13 mouse cellular contexts compared by ENCODE assay signal in genomic region chr11:68906461-68906790, GRCm38 (mm10). TPM values are rescaled to one million over a fixed set of nuclear protein-coding genes. Genes with fewer than 3 reads are reported as not detected.
DNase-seq lines count a peak whose midpoint lies in the region; ATAC-seq and TF ChIP-seq lines count a peak whose summit lies in the region.
"Had no signal": no experiment of that assay in that cellular context is flagged by ENCODE, and none has a peak within 500 bp of the region (broad histone marks: within the 10 kb centered on the region; RNA-seq: fewer than 3 reads in every experiment).

No protein-coding gene starts in this region.

- TF ChIP-seq POLR2A in CH12.LX (IDR thresholded peaks at IDR 0.05; ENCODE audit: low read depth, low read length), result no peak; the same call in 1 of the 2 replicates

- H3K4me3 ChIP-seq in CH12.LX (replicated peaks in 1 of 3; ENCODE audit: low read depth in 2 of 3, low read length in 2 of 3, poor library complexity in 1 of 3), result no peak overlapping the region
- no peak overlapping the region for H3K4me3 ChIP-seq in intestine, embryonic 16.5 days (ENCODE audit: low read length)

- no peak overlapping the region for H3K4me2 ChIP-seq in CH12.LX (ENCODE audit: insufficient read depth, low read depth, poor library complexity, severe bottlenecking)
- no peak overlapping the region for H3K4me2 ChIP-seq in intestine, embryonic 16.5 days (ENCODE audit: low read depth, low read length)

- peak; percentile 35 for DNase-seq in kidney, adult 9 months
- no peak for DNase-seq in kidney, adult 8-10 months
- peak; percentile 53 for DNase-seq in 3134 (ENCODE audit: extremely low read depth, insufficient read length, low spot score)
- peak; percentile 40 for DNase-seq in CH12.LX (ENCODE audit: extremely low read depth)
- DNase-seq in gastrocnemius, adult 8-10 months (ENCODE audit: low spot score in 2 of 2), result no peak
- no peak for DNase-seq in adrenal gland, postnatal 36 days
- DNase-seq: midbrain, embryonic 14.5 days; thymus, postnatal 4 days had no signal

- peaks cover 36 to 54% of the 10 kb centered on the region in 2 experiments for H3K36me3 ChIP-seq in CH12.LX (replicated peaks in 1 of 2; ENCODE audit: control insufficient read depth in 1 of 2, insufficient read depth in 1 of 2, low read length in 1 of 2)
- H3K36me3 ChIP-seq in intestine, embryonic 16.5 days (ENCODE audit: control insufficient read depth, insufficient read depth, low read length), result peaks cover 26% of the 10 kb centered on the region

- no peak overlapping the region for H3K9ac ChIP-seq in CH12.LX (ENCODE audit: insufficient read depth, low read depth)
- H3K9ac ChIP-seq in intestine, embryonic 16.5 days (ENCODE audit: low read depth, low read length), result peak overlapping the region; percentile 14; the same call in 1 of the 2 replicates

- in situ Hi-C loops in CH12.LX (cut with MboI; ENCODE audit: low pct_ligation_motif_present, low pct_unique_long_range_greater_than_20kb, low sequenced_read_pairs), result no loop called here

- peaks cover 3% of the 10 kb centered on the region for H3K27me3 ChIP-seq in CH12.LX (replicated peaks)
- H3K27me3 ChIP-seq in intestine, embryonic 16.5 days (replicated peaks; ENCODE audit: control insufficient read depth, insufficient read depth, low read length), result no peaks in the 10 kb centered on the region

- ATAC-seq in intestine, embryonic 16.5 days, result peak; percentile 36; the same call in 1 of the 2 replicates
- ATAC-seq: forebrain, embryonic 14.5 days had no signal

- H3K79me2 ChIP-seq in CH12.LX (replicated peaks; ENCODE audit: control insufficient read depth, extremely low read depth, insufficient read depth, poor library complexity, severe bottlenecking), result peaks cover 19% of the 10 kb centered on the region

- peaks cover 5 to 23% of the 10 kb centered on the region in 2 experiments; a peak in 3 of 4 replicates for H3K4me1 ChIP-seq in CH12.LX (ENCODE audit: control insufficient read depth in 1 of 2, insufficient read depth in 2 of 2)
- H3K4me1 ChIP-seq in intestine, embryonic 16.5 days (ENCODE audit: control insufficient read depth, insufficient read depth, low read length), result peaks cover 4% of the 10 kb centered on the region; the same call in 1 of the 2 replicates

- WGBS in intestine, embryonic 16.5 days, result 56% methylated on average over 4 of the region's 4 CpGs

- no peak for TF ChIP-seq RAD21 in CH12.LX (IDR thresholded peaks at IDR 0.05; ENCODE audit: low read depth, low read length)

- no peak overlapping the region for H3K27ac ChIP-seq in CH12.LX (ENCODE audit: insufficient read depth, low read depth)
- H3K27ac ChIP-seq in intestine, embryonic 16.5 days (ENCODE audit: low read length), result no peak overlapping the region

- dilution Hi-C loops in CH12.LX (cut with MboI; ENCODE audit: extremely low pct_ligation_motif_present, extremely low pct_unique_long_range_greater_than_20kb, low sequenced_read_pairs), result no loop called here

- TF ChIP-seq EP300 in CH12.LX (IDR thresholded peaks at IDR 0.05; ENCODE audit: low read length), result no peak

- H3K9me3 ChIP-seq in CH12.LX (replicated peaks; ENCODE audit: low read length), result no peaks in the 10 kb centered on the region
- no peaks in the 10 kb centered on the region for H3K9me3 ChIP-seq in intestine, embryonic 16.5 days (ENCODE audit: control insufficient read depth, low read length)
- H3K9me3 ChIP-seq: G1E had no signal

- TF ChIP-seq CTCF in CH12.LX (conservative IDR thresholded peaks at IDR 0.05 in 1 of 2, IDR thresholded peaks at IDR 0.05 in 1 of 2; ENCODE audit: low read depth in 2 of 2, low read length in 2 of 2), result no peak

TF ChIP-seq in CH12.LX, 34 proteins besides CTCF, POLR2A, EP300 and RAD21:
- TF ChIP-seq ELF1 (IDR thresholded peaks at IDR 0.05; ENCODE audit: low read depth, low read length) (no peak), ZMIZ1 (IDR thresholded peaks at IDR 0.05; ENCODE audit: low read depth, low read length) (peak; percentile 38; the same call in 1 of the 2 replicates), E2F4 (IDR thresholded peaks at IDR 0.05; ENCODE audit: insufficient replicate concordance, low read depth, low read length) (no peak), MAX (IDR thresholded peaks at IDR 0.05; ENCODE audit: low read length) (no peak; the same call in 1 of the 2 replicates), POLR2AphosphoS2 (IDR thresholded peaks at IDR 0.05; ENCODE audit: low read depth, low read length) (no peak; the same call in 1 of the 2 replicates), BHLHE40 (IDR thresholded peaks at IDR 0.05; ENCODE audit: low read depth, low read length) (no peak), SIN3A (IDR thresholded peaks at IDR 0.05; ENCODE audit: low read length) (no peak), MYC (IDR thresholded peaks at IDR 0.05; ENCODE audit: low read depth, low read length) (no peak), NELFE (IDR thresholded peaks at IDR 0.05; ENCODE audit: low read depth, low read length) (no peak), CHD2 (IDR thresholded peaks at IDR 0.05; ENCODE audit: low read length) (peak; percentile 38; the same call in 1 of the 2 replicates), UBTF (IDR thresholded peaks at IDR 0.05; ENCODE audit: low read depth, low read length) (no peak), USF2 (conservative IDR thresholded peaks at IDR 0.05; ENCODE audit: low read depth, low read length) (no peak), IRF4 (IDR thresholded peaks at IDR 0.05; ENCODE audit: low read depth, low read length) (no peak)

RNA-seq across cellular contexts. Expression of gene Rpl26, which starts 5.0 kb away (rescaled TPM):
- total RNA-seq in CH12.LX (2012; rRNA removed) (6,137 and 6,551 TPM in 2 replicates), CH12.LX (2014; rRNA removed) (6,202 and 6,508 TPM in 2 replicates)
- 3,408 and 4,622 TPM in 2 replicates for polyA plus RNA-seq in CH12.LX (2012; ENCODE audit: insufficient read length, low read depth)
- polyA plus RNA-seq in intestine, embryonic 16.5 days (2015; fragmentation: Nextera tagmentation; extraction: Ambion mirVana), result 784 and 889 TPM in 2 replicates
- 100 to 1,000 TPM; 671 to 819 (median 724) TPM for total RNA-seq in gastrocnemius, adult 8-10 months (2022)
- 1,000 to 10,000 TPM; 1,232 to 1,254 TPM for total RNA-seq in adrenal gland, postnatal 36 days (2021)

RNA-seq across cellular contexts. Expression of gene Rnf222, which starts 18.1 kb away (rescaled TPM):
- total RNA-seq in CH12.LX (2012; rRNA removed), result not detected in 2 replicates
- not detected in 2 replicates for total RNA-seq in CH12.LX (2014; rRNA removed)
- polyA plus RNA-seq in CH12.LX (2012; ENCODE audit: insufficient read length, low read depth), result not detected in 2 replicates
- 0.34 and 0.54 TPM in 2 replicates for polyA plus RNA-seq in intestine, embryonic 16.5 days (2015; fragmentation: Nextera tagmentation; extraction: Ambion mirVana)
- under 1 TPM in 1 of 4 experiments, not detected in 3; 0.10 TPM for total RNA-seq in gastrocnemius, adult 8-10 months (2022)
- under 1 TPM in 1 of 2 experiments, not detected in 1; 0.13 TPM for total RNA-seq in adrenal gland, postnatal 36 days (2021)
- total RNA-seq: granulocyte monocyte progenitor cell, adult 5-6 weeks had no signal
- polyA plus RNA-seq: forebrain, embryonic 14.5 days; G1E; limb, embryonic 11.5 days; midbrain, embryonic 14.5 days had no signal

RNA-seq across cellular contexts. Expression of gene Odf4, which starts 20.5 kb away (rescaled TPM):
- total RNA-seq in CH12.LX (2012; rRNA removed), result not detected in 2 replicates
- total RNA-seq in CH12.LX (2014; rRNA removed), result not detected in 2 replicates
- not detected in 2 replicates for polyA plus RNA-seq in CH12.LX (2012; ENCODE audit: insufficient read length, low read depth)
- polyA plus RNA-seq in intestine, embryonic 16.5 days (2015; fragmentation: Nextera tagmentation; extraction: Ambion mirVana), result not detected in 2 replicates
- not detected for total RNA-seq in gastrocnemius, adult 8-10 months (2022)
- total RNA-seq in adrenal gland, postnatal 36 days (2021), result under 1 TPM in 1 of 2 experiments, not detected in 1; 0.46 TPM
- total RNA-seq: G1E; granulocyte monocyte progenitor cell, adult 5-6 weeks had no signal
- polyA plus RNA-seq: forebrain, embryonic 14.5 days; G1E; limb, embryonic 11.5 days had no signal

RNA-seq across cellular contexts. Expression of gene Ndel1, which starts 34.8 kb away (rescaled TPM):
- total RNA-seq in CH12.LX (2012; rRNA removed) (30.3 and 31.1 TPM in 2 replicates), CH12.LX (2014; rRNA removed) (46.9 and 47.0 TPM in 2 replicates)
- polyA plus RNA-seq in CH12.LX (2012; ENCODE audit: insufficient read length, low read depth), result 35.2 and 54.4 TPM in 2 replicates
- polyA plus RNA-seq in intestine, embryonic 16.5 days (2015; fragmentation: Nextera tagmentation; extraction: Ambion mirVana), result 70.4 and 73.6 TPM in 2 replicates
- 10 to 100 TPM; 70.5 to 96.6 (median 85.7) TPM for total RNA-seq in gastrocnemius, adult 8-10 months (2022)
- 10 to 100 TPM; 58.4 to 81.8 TPM for total RNA-seq in adrenal gland, postnatal 36 days (2021)

RNA-seq across cellular contexts. Expression of gene Arhgef15, which starts 50.9 kb away (rescaled TPM):
- total RNA-seq in CH12.LX (2012; rRNA removed) (0.04 TPM in 1 of 2 replicates, not detected in the other), CH12.LX (2014; rRNA removed) (not detected in 2 replicates)
- polyA plus RNA-seq in CH12.LX (2012; ENCODE audit: insufficient read length, low read depth), result 0.12 TPM in 1 of 2 replicates, not detected in the other
- polyA plus RNA-seq in intestine, embryonic 16.5 days (2015; fragmentation: Nextera tagmentation; extraction: Ambion mirVana), result 8.3 and 9.0 TPM in 2 replicates
- total RNA-seq in gastrocnemius, adult 8-10 months (2022), result 1 to 10 TPM; 5.3 to 8.1 (median 6.6) TPM
- total RNA-seq in adrenal gland, postnatal 36 days (2021), result 10 to 100 TPM; 14.8 to 19.9 TPM
- polyA plus RNA-seq: G1E had no signal

Comparison
In these comparisons a context has a peak if more than half of its experiments do, and no peak if none do; other contexts are left out.
1. DNase-seq: peak in kidney, adult 9 months (single experiment), 3134 (single experiment) and CH12.LX (single experiment); none in kidney, adult 8-10 months (0 of 2), gastrocnemius, adult 8-10 months (0 of 2) and adrenal gland, postnatal 36 days (0 of 2).
2. RNA of gene Rpl26, which starts 5.0 kb away (total RNA-seq): 6,137 to 6,551 TPM in CH12.LX; 1,232 to 1,254 TPM in adrenal gland, postnatal 36 days and 671 to 819 TPM in gastrocnemius, adult 8-10 months; every median in the first group is over 4 times any median in the second.